Mouse (Mus musculus): ENCODE measurements at regions not wholly inside any gene's neighbourhood (a gene's known extent, or its start where the extent isn't known, plus 50 kb on each side); places are given as distances from the start of the nearest gene placed in this dataset.

GRCm38 (mm10) chr5:112098469-112099085 is 153.7 kb downstream of the Cryba4 start:
- Histone ChIP-seq H3K9me3 (no peaks in the 10 kb centered on the region), H3K4me1 (peaks cover 24% of the 10 kb centered on the region), H3K4me2 (peak overlapping the region; percentile 42), H3K36me3 (replicated peaks) (no peaks in the 10 kb centered on the region), H3K27ac (peak overlapping the region; percentile 77), H3K4me3 (no peak overlapping the region), H3K9ac (no peak overlapping the region), H3K27me3 (replicated peaks) (no peaks in the 10 kb centered on the region)
- WGBS: 24% methylated on average over 22 of the region's 22 CpGs
- ATAC-seq (replicated peaks): peak; percentile 60; the same call in 1 of the 2 replicates

GRCm38 (mm10) chr5:112101739-112102590 is 150.4 kb downstream of the Cryba4 start:
- no peaks in the 10 kb centered on the region for H3K27me3 ChIP-seq (replicated peaks)
- H3K4me3 ChIP-seq: no peak overlapping the region
- no peak overlapping the region for H3K9ac ChIP-seq
- H3K9me3 ChIP-seq: no peaks in the 10 kb centered on the region
- no peak for ATAC-seq (replicated peaks)
- 67% methylated on average over 17 of the region's 17 CpGs for WGBS
- H3K36me3 ChIP-seq (replicated peaks): no peaks in the 10 kb centered on the region
- H3K4me1 ChIP-seq: peaks cover 17% of the 10 kb centered on the region
- H3K4me2 ChIP-seq: no peak overlapping the region
- H3K27ac ChIP-seq: peak overlapping the region; percentile 28; the same call in 1 of the 2 replicates

GRCm38 (mm10) chr5:112110306-112110969 is 141.9 kb downstream of the Cryba4 start:
- Histone ChIP-seq H3K9ac (no peak overlapping the region), H3K36me3 (replicated peaks) (no peaks in the 10 kb centered on the region), H3K27me3 (replicated peaks) (no peaks in the 10 kb centered on the region), H3K4me1 (peaks cover 6% of the 10 kb centered on the region; the same call in 1 of the 2 replicates), H3K27ac (peak overlapping the region; percentile 48; the same call in 1 of the 2 replicates), H3K9me3 (no peaks in the 10 kb centered on the region), H3K4me3 (no peak overlapping the region), H3K4me2 (no peak overlapping the region)
- WGBS: 36% methylated on average over 22 of the region's 22 CpGs
- ATAC-seq (replicated peaks): peak; percentile 46; the same call in 1 of the 2 replicates

- H3K9me3 ChIP-seq: no peaks in the 10 kb centered on the region
- no peak for ATAC-seq (replicated peaks)
- no peak overlapping the region for H3K9ac ChIP-seq
- H3K4me1 ChIP-seq: peaks cover 30% of the 10 kb centered on the region
- no peaks in the 10 kb centered on the region for H3K27me3 ChIP-seq (replicated peaks)
- no peaks in the 10 kb centered on the region for H3K36me3 ChIP-seq (replicated peaks)
- 63% methylated on average over 6 of the region's 6 CpGs for WGBS
- no peak overlapping the region for H3K27ac ChIP-seq
- no peak overlapping the region for H3K4me2 ChIP-seq
- no peak overlapping the region for H3K4me3 ChIP-seq
These were observed 131.6 kb downstream of the Cryba4 start for GRCm38 (mm10) chr5:112120766-112121165.

GRCm38 (mm10) chr5:112121554-112121953 is 130.8 kb downstream of the Cryba4 start:
- ATAC-seq (replicated peaks): peak; percentile 78
- Histone ChIP-seq H3K9me3 (no peaks in the 10 kb centered on the region), H3K4me3 (no peak overlapping the region), H3K9ac (no peak overlapping the region), H3K27ac (peak overlapping the region; percentile 58), H3K27me3 (replicated peaks) (no peaks in the 10 kb centered on the region), H3K4me2 (no peak overlapping the region), H3K4me1 (peaks cover 30% of the 10 kb centered on the region), H3K36me3 (replicated peaks) (no peaks in the 10 kb centered on the region)
- 41% methylated on average over 9 of the region's 9 CpGs for WGBS

GRCm38 (mm10) chr5:112122581-112122980 is 129.7 kb downstream of the Cryba4 start:
- Histone ChIP-seq H3K27ac (peak overlapping the region; percentile 58), H3K27me3 (replicated peaks) (no peaks in the 10 kb centered on the region), H3K4me1 (peaks cover 30% of the 10 kb centered on the region), H3K36me3 (replicated peaks) (no peaks in the 10 kb centered on the region), H3K4me2 (no peak overlapping the region), H3K4me3 (no peak overlapping the region), H3K9me3 (no peaks in the 10 kb centered on the region), H3K9ac (no peak overlapping the region)
- WGBS: 10% methylated on average over 5 of the region's 5 CpGs
- no peak for ATAC-seq (replicated peaks)

- no peaks in the 10 kb centered on the region for H3K27me3 ChIP-seq (replicated peaks)
- WGBS: 89% methylated on average over 4 of the region's 4 CpGs
- no peaks in the 10 kb centered on the region for H3K9me3 ChIP-seq
- peaks cover 7% of the 10 kb centered on the region for H3K4me1 ChIP-seq
- no peak overlapping the region for H3K4me3 ChIP-seq
- no peaks in the 10 kb centered on the region for H3K36me3 ChIP-seq (replicated peaks)
- no peak overlapping the region for H3K27ac ChIP-seq
- H3K9ac ChIP-seq: no peak overlapping the region
- no peak for ATAC-seq (replicated peaks)
- H3K4me2 ChIP-seq: no peak overlapping the region
These were observed 125.1 kb downstream of the Cryba4 start for GRCm38 (mm10) chr5:112127171-112127570.

GRCm38 (mm10) chr5:112132746-112133145 is 119.6 kb downstream of the Cryba4 start:
- Histone ChIP-seq H3K36me3 (replicated peaks) (no peaks in the 10 kb centered on the region), H3K4me1 (peaks cover 29% of the 10 kb centered on the region), H3K9me3 (no peaks in the 10 kb centered on the region), H3K27me3 (replicated peaks) (no peaks in the 10 kb centered on the region), H3K4me2 (no peak overlapping the region), H3K27ac (peak overlapping the region; percentile 39), H3K4me3 (no peak overlapping the region), H3K9ac (no peak overlapping the region)
- ATAC-seq (replicated peaks): no peak
- WGBS: 85% methylated on average over 1 of the region's 1 CpGs

- Histone ChIP-seq H3K4me2 (0 out of 2 replicates have a peak overlapping the region, but pooled peaks have one; percentile 2), H3K36me3 (replicated peaks) (no peaks in the 10 kb centered on the region), H3K4me3 (no peak overlapping the region), H3K9ac (0 out of 2 replicates have a peak overlapping the region, but pooled peaks have one; percentile 2), H3K4me1 (peaks cover 29% of the 10 kb centered on the region), H3K27ac (peak overlapping the region; percentile 81), H3K9me3 (no peaks in the 10 kb centered on the region), H3K27me3 (replicated peaks) (no peaks in the 10 kb centered on the region)
- WGBS: 25% methylated on average over 21 of the region's 21 CpGs
- peak; percentile 87 for ATAC-seq (replicated peaks)
These were observed 118.4 kb downstream of the Cryba4 start for GRCm38 (mm10) chr5:112133688-112134573.

- no peak overlapping the region for H3K4me2 ChIP-seq
- peak overlapping the region; percentile 24; the same call in 1 of the 2 replicates for H3K27ac ChIP-seq
- H3K9ac ChIP-seq: no peak overlapping the region
- H3K4me3 ChIP-seq: no peak overlapping the region
- H3K36me3 ChIP-seq (replicated peaks): no peaks in the 10 kb centered on the region
- H3K27me3 ChIP-seq (replicated peaks): no peaks in the 10 kb centered on the region
- H3K9me3 ChIP-seq: no peaks in the 10 kb centered on the region
- ATAC-seq (replicated peaks): no peak
- peaks cover 29% of the 10 kb centered on the region for H3K4me1 ChIP-seq
- WGBS: 32% methylated on average over 11 of the region's 14 CpGs
These were observed 115.7 kb downstream of the Cryba4 start for GRCm38 (mm10) chr5:112136646-112137045.

GRCm38 (mm10) chr5:112138246-112138645 is 114.1 kb downstream of the Cryba4 start:
- no peak overlapping the region for H3K9ac ChIP-seq
- no peaks in the 10 kb centered on the region for H3K9me3 ChIP-seq
- peaks cover 22% of the 10 kb centered on the region for H3K4me1 ChIP-seq
- ATAC-seq (replicated peaks): no peak
- H3K27ac ChIP-seq: no peak overlapping the region
- H3K4me2 ChIP-seq: no peak overlapping the region
- no peaks in the 10 kb centered on the region for H3K27me3 ChIP-seq (replicated peaks)
- H3K4me3 ChIP-seq: no peak overlapping the region
- H3K36me3 ChIP-seq (replicated peaks): no peaks in the 10 kb centered on the region
- 87% methylated on average over 3 of the region's 3 CpGs for WGBS
